Mouse (Mus musculus) MEL (cell line): ENCODE measurements around the gene Masp1. TPM values are rescaled to one million over a fixed set of nuclear protein-coding genes. Genes with fewer than 3 reads are reported as not detected.
A peak's percentile ranks its signal among the peaks of the same experiment; 100 is the strongest.

Experiments used
- DNase-seq: peaks from one replicate; pipeline ENCODE4 v3.0.0; 2011; ENCODE audit warnings: low read depth, low spot score
- H3K27ac ChIP-seq: 2 replicates; pipeline ENCODE4 v1.5.1; 2012; ENCODE audit warnings: low read depth, mild to moderate bottlenecking, control low read depth, low read length, moderate library complexity; ENCODE audit not compliant: control insufficient read depth
- H3K27me3 ChIP-seq, 2 experiments: fragments of 150-350 bp in 1 of 2; sonication (generic) in 1 of 2; 2 replicates each; pipeline ENCODE4 v1.6.1; 2012; ENCODE audit warnings: low read length in 2 of 2, mild to moderate bottlenecking in 2 of 2, improper control_type of control experiment in 1 of 2, moderate library complexity in 1 of 2; ENCODE audit not compliant: insufficient read depth in 2 of 2, control insufficient read depth in 1 of 2
- H3K36me3 ChIP-seq, 2 experiments: 2 replicates each; pipeline ENCODE4 v1.6.1; 2012 to 2014; ENCODE audit warnings: low read length in 2 of 2, improper control_type of control experiment in 1 of 2, inconsistent platforms in 1 of 2, mild to moderate bottlenecking in 1 of 2; ENCODE audit not compliant: insufficient read depth in 2 of 2, control insufficient read depth in 1 of 2
- H3K4me1 ChIP-seq, 2 experiments: fragments of 150-350 bp in 1 of 2; sonication (generic) in 1 of 2; 2 replicates each; pipeline ENCODE4 v1.6.1; 2012; ENCODE audit warnings: low read length in 2 of 2, improper control_type of control experiment in 1 of 2, mild to moderate bottlenecking in 1 of 2; ENCODE audit not compliant: insufficient read depth in 2 of 2, control insufficient read depth in 1 of 2
- H3K4me3 ChIP-seq, 2 experiments: fragments of 150-350 bp in 1 of 2; sonication (generic) in 1 of 2; 2 replicates each; pipeline ENCODE4 v1.5.1; 2012; ENCODE audit warnings: low read depth in 2 of 2, low read length in 2 of 2, mild to moderate bottlenecking in 2 of 2, moderate library complexity in 2 of 2, control low read depth in 1 of 2, improper control_type of control experiment in 1 of 2; ENCODE audit not compliant: control insufficient read depth in 1 of 2, insufficient read depth in 1 of 2
- H3K79me2 ChIP-seq: 2 replicates; pipeline ENCODE4 v1.6.1; 2012; ENCODE audit warnings: mild to moderate bottlenecking, low read length, moderate library complexity; ENCODE audit not compliant: control insufficient read depth, poor library complexity, insufficient read depth
- H3K9ac ChIP-seq: 2 replicates; pipeline ENCODE4 v1.6.1; 2012; ENCODE audit warnings: low read depth, mild to moderate bottlenecking, control low read depth, low read length, moderate library complexity; ENCODE audit not compliant: control insufficient read depth, poor library complexity, severe bottlenecking
- H3K9me3 ChIP-seq: fragments of 150-350 bp; sonication (generic); replicated peaks from 2 replicates; pipeline ENCODE4 v1.6.1; 2012; ENCODE audit warnings: mild to moderate bottlenecking, low read length, improper control_type of control experiment, moderate library complexity; ENCODE audit not compliant: insufficient read depth
- CHD1 ChIP-seq: IDR thresholded peaks from 2 replicates; pipeline ENCODE4 v1.6.1; 2012; ENCODE audit warnings: low read depth, mild to moderate bottlenecking, inconsistent platforms, low read length, improper control_type of control experiment
- CTCF ChIP-seq, 3 experiments: IDR thresholded peaks in 2 of 3; conservative IDR thresholded peaks in 1 of 3; 2 replicates each; pipeline ENCODE4 v1.5.1; 2011 to 2012; ENCODE audit warnings: low read length in 3 of 3, low read depth in 2 of 3, mild to moderate bottlenecking in 2 of 3, improper control_type of control experiment in 1 of 3, inconsistent platforms in 1 of 3, mixed read lengths in 1 of 3, moderate library complexity in 1 of 3; ENCODE audit not compliant: control insufficient read depth in 1 of 3, insufficient read depth in 1 of 3, poor library complexity in 1 of 3, severe bottlenecking in 1 of 3
- E2F4 ChIP-seq: IDR thresholded peaks from 2 replicates; pipeline ENCODE4 v1.6.1; 2011; ENCODE audit warnings: low read depth, low read length, improper control_type of control experiment, borderline replicate concordance
- ETS1 ChIP-seq: IDR thresholded peaks from 2 replicates; pipeline ENCODE4 v1.6.1; 2012; ENCODE audit warnings: low read depth, mild to moderate bottlenecking, inconsistent platforms, low read length, improper control_type of control experiment, moderate library complexity
- HCFC1 ChIP-seq: IDR thresholded peaks from 2 replicates; pipeline ENCODE4 v1.6.1; 2012; ENCODE audit warnings: low read depth, mild to moderate bottlenecking, inconsistent platforms, low read length, improper control_type of control experiment, moderate library complexity
- MAFK ChIP-seq: IDR thresholded peaks from 2 replicates; pipeline ENCODE4 v1.6.1; 2011; ENCODE audit warnings: low read depth, mild to moderate bottlenecking, low read length, improper control_type of control experiment, borderline replicate concordance
- MXI1 ChIP-seq: IDR thresholded peaks from 2 replicates; pipeline ENCODE4 v1.6.1; 2011; ENCODE audit warnings: mild to moderate bottlenecking, low read depth, low read length, improper control_type of control experiment
- MYB ChIP-seq: IDR thresholded peaks from 2 replicates; pipeline ENCODE4 v1.6.1; 2011; ENCODE audit warnings: mild to moderate bottlenecking, low read depth, low read length, improper control_type of control experiment
- MYC ChIP-seq: IDR thresholded peaks from 2 replicates; pipeline ENCODE4 v1.6.1; 2011; ENCODE audit warnings: low read depth, mild to moderate bottlenecking, low read length, improper control_type of control experiment, moderate library complexity
- NRF1 ChIP-seq: IDR thresholded peaks from 2 replicates; pipeline ENCODE4 v1.6.1; 2014; ENCODE audit warnings: low read depth, mild to moderate bottlenecking, inconsistent platforms, low read length, improper control_type of control experiment, moderate library complexity; ENCODE audit not compliant: poor library complexity, insufficient read depth, severe bottlenecking
- POLR2A ChIP-seq, 2 experiments: IDR thresholded peaks; 2 replicates each; pipeline ENCODE4 v1.6.1; 2011 to 2012; ENCODE audit warnings: low read length in 2 of 2, mild to moderate bottlenecking in 2 of 2, control low read depth in 1 of 2, improper control_type of control experiment in 1 of 2, low read depth in 1 of 2, moderate library complexity in 1 of 2; ENCODE audit not compliant: control insufficient read depth in 1 of 2, insufficient read depth in 1 of 2, poor library complexity in 1 of 2
- POLR2AphosphoS5 ChIP-seq: IDR thresholded peaks from 2 replicates; pipeline ENCODE4 v1.6.1; 2012; ENCODE audit warnings: low read depth, borderline replicate concordance, mild to moderate bottlenecking, inconsistent platforms, low read length, moderate library complexity, mixed read lengths
- RAD21 ChIP-seq: IDR thresholded peaks from 2 replicates; pipeline ENCODE4 v1.6.1; 2011; ENCODE audit warnings: mild to moderate bottlenecking, low read depth, low read length, improper control_type of control experiment
- RCOR1 ChIP-seq: IDR thresholded peaks from 2 replicates; pipeline ENCODE4 v1.6.1; 2012; ENCODE audit warnings: low read depth, mild to moderate bottlenecking, inconsistent platforms, low read length, improper control_type of control experiment
- SMC3 ChIP-seq: IDR thresholded peaks from 2 replicates; pipeline ENCODE4 v1.6.1; 2011; ENCODE audit warnings: low read depth, low read length, improper control_type of control experiment
- USF1 ChIP-seq: IDR thresholded peaks from 2 replicates; pipeline ENCODE4 v1.6.1; 2014; ENCODE audit warnings: low read depth, mild to moderate bottlenecking, inconsistent platforms, low read length, improper control_type of control experiment, moderate library complexity
- ZC3H11A ChIP-seq: IDR thresholded peaks from 2 replicates; pipeline ENCODE4 v1.6.1; 2012; ENCODE audit warnings: low read depth, mild to moderate bottlenecking, inconsistent platforms, low read length, improper control_type of control experiment
- ZKSCAN1 ChIP-seq: IDR thresholded peaks from 2 replicates; pipeline ENCODE4 v1.6.1; 2012; ENCODE audit warnings: low read depth, mild to moderate bottlenecking, inconsistent platforms, low read length, improper control_type of control experiment, moderate library complexity
- ZMIZ1 ChIP-seq: IDR thresholded peaks from 2 replicates; pipeline ENCODE4 v1.6.1; 2012; ENCODE audit warnings: low read depth, mild to moderate bottlenecking, inconsistent platforms, low read length, improper control_type of control experiment, moderate library complexity
- ZNF384 ChIP-seq: IDR thresholded peaks from 2 replicates; pipeline ENCODE4 v1.6.1; 2012; ENCODE audit warnings: low read depth, mild to moderate bottlenecking, inconsistent platforms, low read length, improper control_type of control experiment
- polyA plus RNA-seq, 2 experiments: library from polyadenylated mRNA; stranded (reverse) in 1 of 2; unstranded in 1 of 2; fragments of >175 nt in 1 of 2; fragments of >200 nt in 1 of 2; gene quantifications; 2 replicates each; pipeline versions ENCODE4 v1.2.1 to v1.2.4; 2012; ENCODE audit warnings: low replicate concordance in 2 of 2, low read depth in 1 of 2; ENCODE audit not compliant: insufficient read length in 2 of 2, insufficient read depth in 1 of 2, missing spikeins in 1 of 2
- total RNA-seq: library from RNA; depleted of rRNA; stranded (reverse); fragments of 300-350 nt; gene quantifications from 2 replicates; pipeline ENCODE4 v1.2.3, GENCODE M21; 2012

Masp1 gene
- total and polyA plus RNA-seq, 3 experiments = not detected

- DNase-seq = peak; percentile 3
- TF ChIP-seq ZNF384 (no peak), SMC3 (0 out of 2 replicates have a peak, but pooled peaks have one; percentile 4), ZC3H11A (no peak), RAD21 (peak; percentile 37), MXI1 (no peak), CTCF (IDR thresholded peaks at IDR 0.05 in 2 of 3, conservative IDR thresholded peaks at IDR 0.05 in 1 of 3; ENCODE audit: control insufficient read depth in 1 of 3, insufficient read depth in 1 of 3, low read depth in 2 of 3, low read length in 3 of 3, poor library complexity in 1 of 3, severe bottlenecking in 1 of 3) (peak in 2 of 3 experiments; percentile 16 to 31; a peak in 3 of 6 replicates)
- no peaks in the 10 kb centered on the region for H3K79me2 ChIP-seq
Observed at GRCm38 (mm10) chr16:23452476-23452875, 68.1 kb downstream of the Masp1 start.

GRCm38 (mm10) chr16:23450816-23451215 is 69.8 kb downstream of the Masp1 start:
- no peak for DNase-seq
- TF ChIP-seq HCFC1 (no peak), MAFK (no peak), USF1 (no peak), MYB (no peak)
- TF ChIP-seq, all 39 proteins: peak for 0
- no peaks in the 10 kb centered on the region for H3K4me1 ChIP-seq
- H3K9ac ChIP-seq = no peak overlapping the region
- no peak overlapping the region for H3K27ac ChIP-seq
- no peaks in the 10 kb centered on the region for H3K36me3 ChIP-seq
- no peaks in the 10 kb centered on the region for H3K79me2 ChIP-seq
- no peaks in the 10 kb centered on the region for H3K9me3 ChIP-seq
- no peaks in the 10 kb centered on the region for H3K27me3 ChIP-seq
- H3K4me3 ChIP-seq = no peak overlapping the region

More at GRCm38 (mm10) chr16:23452476-23452875, 68.1 kb downstream of the Masp1 start:
- Histone ChIP-seq H3K4me3 (no peak overlapping the region), H3K27ac (no peak overlapping the region), H3K4me1 (no peaks in the 10 kb centered on the region), H3K9ac (no peak overlapping the region), H3K27me3 (no peaks in the 10 kb centered on the region), H3K9me3 (no peaks in the 10 kb centered on the region), H3K36me3 (no peaks in the 10 kb centered on the region)

GRCm38 (mm10) chr16:23449946-23450345 is 70.7 kb downstream of the Masp1 start:
- Histone ChIP-seq H3K9ac (no peak overlapping the region), H3K36me3 (no peaks in the 10 kb centered on the region), H3K79me2 (no peaks in the 10 kb centered on the region), H3K27me3 (no peaks in the 10 kb centered on the region), H3K4me3 (no peak overlapping the region), H3K9me3 (no peaks in the 10 kb centered on the region), H3K4me1 (no peaks in the 10 kb centered on the region), H3K27ac (no peak overlapping the region)
- DNase-seq = no peak
- no peak for TF ChIP-seq NRF1
- TF ChIP-seq ZKSCAN1 = no peak
- no peak for TF ChIP-seq POLR2AphosphoS5
- TF ChIP-seq POLR2A (IDR thresholded peaks at IDR 0.05; ENCODE audit: control insufficient read depth in 1 of 2, insufficient read depth in 1 of 2, low read depth in 1 of 2, low read length in 2 of 2, poor library complexity in 1 of 2) = no peak
- TF ChIP-seq MYC = no peak
- no peak for TF ChIP-seq CHD1
- no peak for TF ChIP-seq CTCF (IDR thresholded peaks at IDR 0.05 in 2 of 3, conservative IDR thresholded peaks at IDR 0.05 in 1 of 3; ENCODE audit: control insufficient read depth in 1 of 3, insufficient read depth in 1 of 3, low read depth in 2 of 3, low read length in 3 of 3, poor library complexity in 1 of 3, severe bottlenecking in 1 of 3)
- TF ChIP-seq RCOR1 = no peak
- TF ChIP-seq ZC3H11A = no peak
- TF ChIP-seq MYB = no peak
- TF ChIP-seq ZMIZ1 = no peak
- no peak for TF ChIP-seq ETS1
- TF ChIP-seq E2F4 = no peak
